Mouse (Mus musculus) T-cell, adult 2 months (primary cell): ENCODE results near the gene Hbb-bh2.
"Not testable (repeated sequence)": the region's sequence is repeated elsewhere in the genome, so short reads cannot be mapped to it uniquely, and the experiment has no call there.

Experiments
- DNase-seq: peaks from one replicate; pipeline ENCODE4 v3.0.0; 2022; ENCODE audit warnings: low spot score

Gene Hbb-bh2

DNA sequence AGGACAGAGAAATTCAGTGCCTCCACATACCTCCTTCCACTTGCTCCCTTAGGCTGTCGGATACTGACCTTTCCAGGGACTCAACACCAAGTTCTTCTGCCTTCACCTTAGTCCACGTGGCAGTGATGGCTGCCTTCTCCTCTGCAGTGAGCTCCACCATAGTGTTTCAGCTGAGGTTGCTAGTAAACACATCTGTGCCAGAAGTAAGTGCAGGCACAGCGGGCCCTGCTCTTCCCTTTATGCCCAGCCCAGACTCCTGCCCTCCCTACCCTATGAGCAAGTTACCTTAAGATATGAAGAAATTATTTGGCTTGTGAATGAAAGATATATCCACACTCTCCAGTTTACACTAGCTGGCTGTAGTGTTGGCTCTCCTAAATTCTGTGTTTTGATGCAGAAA lies at the start of gene Hbb-bh2:
Hbb-bh2 (minus strand) TSS at position 253 of the 400 bp plus-strand sequence.
- no peak for DNase-seq

DNA sequence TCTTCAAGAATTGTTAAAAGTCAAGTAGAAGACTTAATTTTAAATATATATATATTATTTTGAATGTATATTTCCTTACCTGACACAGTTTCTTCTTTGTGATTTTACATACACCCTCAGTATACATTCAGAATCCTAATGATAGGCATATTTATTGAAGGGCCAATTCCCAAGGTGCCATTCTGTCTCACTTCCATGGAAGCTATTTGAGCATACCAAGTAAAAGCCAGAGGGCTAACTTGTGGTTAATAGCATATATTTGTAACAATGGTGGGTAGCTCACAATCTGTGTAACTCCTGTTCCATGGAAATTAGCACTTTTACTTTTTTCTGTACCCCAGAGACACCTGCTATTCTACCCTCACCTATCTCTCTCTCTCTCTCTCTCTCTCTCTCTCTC lies 45.8 kb upstream of the Hbb-bh2 start, which contains the start of gene Olfr66:
Olfr66 (minus strand) TSS at position 101 of the 400 bp plus-strand sequence.
- DNase-seq: no peak

DNA sequence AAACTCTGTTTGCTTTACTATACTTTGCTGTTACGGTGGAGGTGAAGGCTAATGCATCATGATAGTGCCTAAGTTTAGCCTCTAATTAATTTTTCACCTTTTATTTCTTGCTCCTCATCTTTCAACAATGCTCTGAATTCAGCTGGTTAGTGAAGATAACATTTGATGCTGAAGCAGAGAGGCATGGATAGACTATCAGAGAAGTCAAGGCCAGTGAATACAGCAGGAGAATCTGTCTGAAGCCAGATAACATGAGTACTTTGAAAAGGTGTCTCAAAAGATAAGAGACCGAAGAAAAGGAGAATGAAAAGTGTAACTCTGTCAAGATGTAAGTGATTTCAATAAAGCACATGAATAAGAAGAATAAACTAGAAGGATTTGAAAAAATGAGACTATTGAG lies 36.8 kb upstream of the Hbb-bh2 start:
- DNase-seq: no peak

DNA sequence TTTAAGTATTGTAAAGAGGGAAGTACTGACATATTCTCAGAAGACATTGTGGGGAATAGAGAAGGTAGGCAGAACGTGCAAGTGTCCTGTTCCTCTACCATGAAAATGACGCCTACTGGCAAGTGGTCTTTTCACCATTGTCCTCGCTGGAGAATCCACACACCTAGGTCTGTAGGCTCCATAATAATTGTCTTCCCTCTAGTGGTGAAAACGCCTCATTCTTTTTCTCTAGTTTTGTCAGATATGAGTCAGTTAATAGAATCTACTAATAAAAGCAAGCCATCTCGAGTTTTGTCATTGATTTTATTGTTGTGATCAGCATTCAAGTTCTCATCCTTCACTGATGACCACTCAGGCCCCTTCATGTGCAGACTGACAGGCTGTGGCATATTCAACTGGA lies 34.1 kb upstream of the Hbb-bh2 start:
- DNase-seq: no peak

DNA sequence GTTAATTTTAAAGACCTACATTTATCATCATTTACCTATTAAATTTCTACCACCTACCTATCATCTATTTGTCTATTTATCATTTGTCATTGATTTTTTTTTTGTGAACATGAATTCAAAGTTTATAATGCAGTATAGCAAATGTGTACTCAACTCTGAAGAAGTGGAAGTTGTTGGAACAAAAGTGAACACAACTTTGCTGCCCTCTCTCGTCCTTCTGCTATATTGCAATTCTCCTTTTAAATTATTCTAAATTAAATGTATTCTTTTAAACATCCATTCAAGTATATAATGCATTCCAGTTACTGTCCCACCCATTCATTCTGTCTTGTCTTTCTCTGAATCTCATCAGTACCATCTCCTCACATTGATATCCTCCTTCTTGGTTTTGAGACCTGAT lies 32.7 kb upstream of the Hbb-bh2 start:
- DNase-seq: no peak

DNA sequence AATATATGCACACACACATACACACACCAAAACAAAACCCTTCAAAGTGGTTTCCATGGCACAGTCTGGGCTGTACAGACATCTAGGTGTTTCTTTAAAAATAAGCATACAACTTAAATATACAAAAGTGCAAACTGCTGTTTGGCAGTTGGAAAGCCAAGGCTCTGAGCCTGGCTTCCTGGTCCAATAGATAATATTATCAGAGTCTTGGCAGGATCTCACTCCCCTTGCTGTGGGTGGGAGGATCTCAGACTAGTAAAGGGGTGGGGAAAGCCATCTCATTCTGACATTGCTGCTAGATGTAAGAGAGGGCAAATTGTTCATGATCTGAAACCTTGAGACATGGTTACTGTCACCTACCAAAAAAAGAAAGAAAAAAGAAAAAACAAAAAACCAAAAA lies 30.3 kb upstream of the Hbb-bh2 start:
- DNase-seq: no peak

DNA sequence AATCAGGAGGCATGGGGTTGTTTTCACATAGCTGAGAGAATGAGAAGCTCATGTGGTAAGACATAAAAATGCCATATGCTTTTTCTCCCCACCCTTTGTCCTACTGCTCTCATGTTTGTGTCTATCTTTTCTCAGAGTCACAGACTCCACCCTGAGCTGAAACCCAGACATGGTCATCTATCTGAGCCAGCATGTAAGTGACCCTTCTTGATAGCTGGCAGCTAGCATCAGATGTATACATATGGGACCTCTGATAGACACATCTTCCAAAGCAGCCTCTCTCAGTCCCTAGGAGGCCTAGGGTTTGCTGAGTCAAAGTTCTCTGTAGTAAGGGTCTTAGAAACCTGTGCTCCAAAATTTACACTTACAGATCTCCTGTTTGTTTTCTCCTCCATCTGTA lies 25.4 kb upstream of the Hbb-bh2 start:
- DNase-seq: no peak

DNA sequence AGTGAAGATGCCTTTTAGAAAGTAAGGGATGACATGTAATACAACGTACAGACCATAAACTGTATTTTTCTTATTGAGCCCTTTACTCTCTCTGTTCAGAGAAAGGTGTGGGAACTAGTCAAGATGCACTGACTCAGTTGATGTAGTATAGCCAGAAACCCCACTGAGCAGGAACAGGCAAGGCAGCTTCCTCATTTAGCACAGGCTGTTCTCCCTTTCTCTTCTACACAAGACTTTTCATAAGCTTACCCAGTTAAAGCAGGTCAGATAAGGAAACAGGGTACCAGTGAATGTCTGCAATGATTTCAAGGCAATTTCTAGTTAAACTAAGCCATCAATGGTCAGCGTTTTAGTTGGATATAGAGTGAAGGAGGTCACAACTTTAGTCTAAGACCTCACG lies 21.2 kb upstream of the Hbb-bh2 start:
- no peak for DNase-seq

DNA sequence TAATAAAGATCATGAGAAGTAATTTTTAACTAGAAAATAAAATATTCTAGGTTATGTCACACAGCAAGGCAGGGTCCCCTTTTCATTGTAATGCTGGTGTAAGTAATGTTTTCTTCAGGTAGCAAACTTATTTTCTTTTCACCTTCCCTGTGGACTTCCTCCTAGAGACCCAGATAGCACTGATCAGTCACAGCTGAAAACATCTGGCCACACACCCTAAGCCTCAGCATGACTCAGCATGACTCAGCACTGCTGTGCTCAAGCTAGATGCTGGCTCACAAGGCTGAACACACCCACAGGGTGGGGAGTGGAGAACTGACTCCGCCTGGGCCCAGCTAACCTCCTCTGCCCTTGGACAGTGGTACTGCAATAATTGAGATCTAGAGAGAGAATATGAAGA lies 20.5 kb upstream of the Hbb-bh2 start:
- no peak for DNase-seq

DNA sequence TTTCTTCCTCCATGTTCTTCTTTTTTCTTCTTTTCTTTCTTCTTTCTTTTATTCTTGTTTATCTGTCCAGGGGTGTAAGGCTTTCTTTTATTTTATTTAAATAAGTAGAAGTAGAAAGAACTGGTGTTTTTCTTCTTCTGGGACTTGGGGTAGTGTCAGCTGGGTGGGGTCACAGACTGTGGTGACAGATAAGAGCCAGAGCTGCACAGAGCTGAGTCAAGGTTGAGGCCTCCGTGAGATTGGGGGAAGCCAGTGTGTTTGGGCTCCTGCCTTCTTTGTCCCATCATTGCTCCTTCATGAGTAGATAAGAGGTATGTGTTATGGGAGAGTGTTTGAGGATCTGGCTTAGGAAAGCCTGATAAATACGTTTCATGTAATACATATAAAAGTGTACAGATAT lies 18.8 kb upstream of the Hbb-bh2 start:
- no peak for DNase-seq

DNA sequence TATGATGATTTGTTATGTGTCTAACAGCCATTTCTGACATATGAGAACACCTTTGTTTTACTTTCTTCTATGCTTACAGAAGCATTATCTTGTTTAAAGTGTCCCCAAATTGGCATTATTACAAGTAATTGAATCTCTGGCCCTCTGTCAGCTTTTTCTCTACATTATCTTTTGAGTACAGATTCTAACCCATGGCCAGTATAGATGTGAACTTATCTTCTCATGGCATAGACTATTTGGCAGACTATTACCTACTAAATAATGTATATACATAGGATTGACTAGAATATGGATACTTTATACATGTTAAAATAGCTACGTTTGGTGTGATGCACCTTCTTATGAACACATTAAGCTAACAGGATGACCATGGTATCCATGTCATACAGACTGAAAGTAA lies 14.3 kb upstream of the Hbb-bh2 start:
- DNase-seq: no peak

DNA sequence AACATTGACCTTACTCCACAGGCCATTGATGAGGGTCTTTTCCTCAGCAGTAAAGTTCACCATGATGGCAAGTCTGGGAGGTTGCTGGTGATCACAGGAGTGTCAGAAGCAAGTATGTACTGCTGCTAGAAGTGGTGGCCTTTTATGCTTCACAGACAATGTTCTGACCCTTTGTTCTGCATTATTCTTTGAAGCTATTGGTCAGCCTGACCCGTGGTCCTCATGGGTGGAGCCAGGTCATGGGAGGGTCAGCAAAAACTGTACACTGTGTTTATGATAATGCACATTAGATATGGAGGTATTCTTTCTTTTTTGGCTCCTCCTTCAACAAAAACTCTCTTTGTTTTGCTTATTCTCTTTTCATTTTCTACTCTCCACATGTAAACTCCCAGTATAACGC lies 12.8 kb upstream of the Hbb-bh2 start, which contains the start of gene Hbb-y:
Hbb-y (minus strand) TSS at position 127 of the 400 bp plus-strand sequence.
- no peak for DNase-seq

DNA sequence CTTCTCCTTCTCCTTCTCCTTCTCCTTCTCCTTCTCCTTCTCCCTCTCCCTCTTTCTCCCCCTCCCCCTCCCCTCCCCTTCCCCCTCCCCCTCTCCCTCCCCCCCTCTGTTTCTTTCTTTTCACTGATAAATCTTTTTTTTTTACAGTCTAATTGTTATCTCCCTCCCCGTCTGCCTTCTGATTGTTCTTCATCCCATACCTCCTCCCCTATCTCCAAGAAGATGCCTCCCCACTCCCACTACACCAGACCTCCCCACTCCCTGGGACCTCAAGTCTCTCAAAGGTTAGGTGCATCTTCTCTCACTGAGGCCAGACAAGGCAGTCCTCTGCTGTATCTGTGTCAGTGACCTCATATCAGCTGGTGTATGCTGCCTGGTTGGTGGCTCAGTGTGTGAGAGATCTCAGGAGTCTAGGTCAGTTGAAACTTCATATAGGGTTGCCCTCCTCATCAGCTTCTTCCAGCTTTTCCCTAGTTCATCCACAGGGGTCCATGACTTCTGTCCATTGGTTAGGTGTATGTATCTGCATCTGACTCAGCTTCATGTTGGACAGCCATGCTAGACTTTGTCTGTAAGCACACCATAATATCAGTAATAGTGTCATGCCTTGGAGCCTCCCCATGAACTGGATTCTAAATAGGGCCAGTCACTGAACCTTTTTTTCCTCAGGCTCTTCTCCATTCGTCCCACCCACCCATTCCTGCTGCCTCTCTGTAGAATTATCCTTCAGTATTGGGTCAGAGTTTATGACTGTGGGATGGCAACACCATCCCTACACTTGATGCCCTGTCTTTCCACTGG lies 4.4 kb upstream of the Hbb-bh2 start:
- no peak for DNase-seq

DNA sequence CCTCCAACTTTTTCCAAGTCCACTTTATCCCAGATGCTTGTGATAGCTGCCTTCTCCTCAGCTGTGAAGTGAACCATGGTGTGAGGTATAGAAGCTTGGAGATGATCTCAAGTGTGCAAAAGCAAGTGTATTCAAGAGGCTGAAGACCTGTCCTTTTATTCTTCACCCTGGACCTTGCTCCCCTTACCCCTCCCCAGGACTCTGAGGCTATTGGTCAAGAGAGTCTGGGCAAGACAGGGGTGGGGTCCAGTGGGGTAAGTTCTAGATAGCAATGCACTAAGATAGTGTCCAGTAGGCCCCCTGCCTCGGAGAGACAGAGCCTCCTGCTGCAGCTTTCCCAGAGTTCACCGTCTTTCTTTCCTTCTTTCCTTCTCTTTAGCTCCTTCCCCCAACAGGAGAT lies 2.7 kb upstream of the Hbb-bh2 start, which contains the start of gene Hbb-bh1:
Hbb-bh1 (minus strand) TSS at position 131 of the 400 bp plus-strand sequence.
- no peak for DNase-seq

DNA sequence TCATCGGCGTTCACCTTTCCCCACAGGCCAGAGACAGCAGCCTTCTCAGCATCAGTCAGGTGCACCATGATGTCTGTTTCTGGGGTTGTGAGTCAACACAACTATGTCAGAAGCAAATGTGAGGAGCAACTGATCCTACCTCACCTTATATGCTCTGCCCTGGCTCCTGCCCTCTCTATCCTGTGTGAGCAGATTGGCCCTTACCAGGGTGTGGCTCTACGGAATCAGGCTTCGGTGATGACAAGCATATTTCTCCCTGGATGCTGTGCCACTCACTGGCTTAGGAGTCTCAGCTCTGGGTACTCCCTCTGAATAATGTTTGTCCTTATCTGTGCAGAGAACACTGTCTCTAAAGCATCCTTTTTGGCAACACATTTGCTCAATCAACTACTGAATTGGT lies 12.5 kb downstream of the Hbb-bh2 start, which contains the start of gene Hbb-bs:
Hbb-bs (minus strand) TSS at position 289 of the 400 bp plus-strand sequence.
- no peak for DNase-seq

DNA sequence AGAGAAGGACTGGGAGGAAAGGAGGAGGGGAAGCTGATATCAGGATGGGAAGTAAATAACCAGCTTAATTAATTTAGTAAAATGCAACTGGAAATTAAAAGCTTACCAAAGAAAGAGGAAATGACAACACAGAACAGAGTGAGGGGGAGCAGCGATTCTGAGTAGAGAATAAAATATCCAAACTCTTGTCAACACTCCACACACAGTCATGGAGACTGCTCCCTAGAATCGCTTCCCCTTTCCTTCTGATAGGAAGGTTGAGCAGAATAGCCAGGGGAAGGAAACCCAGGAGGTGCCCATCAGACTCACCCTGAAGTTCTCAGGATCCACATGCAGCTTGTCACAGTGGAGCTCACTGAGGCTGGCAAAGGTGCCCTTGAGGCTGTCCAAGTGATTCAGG lies 13.2 kb downstream of the Hbb-bh2 start:
- DNase-seq: not testable (repeated sequence)

DNA sequence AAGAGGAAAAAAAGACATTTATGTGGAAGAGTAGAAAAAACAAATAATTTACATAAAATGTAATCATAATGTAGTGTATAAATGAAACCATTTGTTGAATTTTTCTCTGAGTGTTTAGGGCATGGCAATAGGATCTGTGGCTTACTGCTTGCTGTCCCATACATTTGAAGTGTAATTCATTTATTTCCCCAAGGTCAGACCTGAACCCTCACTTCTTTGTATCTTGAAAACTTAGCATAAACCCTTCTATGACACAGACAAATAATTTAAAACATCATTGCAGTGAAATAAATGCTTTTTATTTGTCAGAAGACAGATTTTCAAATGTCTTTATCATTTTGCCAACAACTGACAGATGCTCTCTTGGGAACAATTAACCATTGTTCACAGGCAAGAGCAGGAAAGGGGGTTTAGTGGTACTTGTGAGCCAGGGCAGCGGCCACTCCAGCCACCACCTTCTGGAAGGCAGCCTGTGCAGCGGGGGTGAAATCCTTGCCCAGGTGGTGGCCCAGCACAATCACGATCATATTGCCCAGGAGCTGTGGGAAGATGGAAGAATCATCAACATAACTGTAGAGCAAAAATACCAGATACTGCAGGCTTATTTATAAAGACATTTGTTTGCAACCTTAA lies 13.9 kb downstream of the Hbb-bh2 start:
- no peak for DNase-seq

DNA sequence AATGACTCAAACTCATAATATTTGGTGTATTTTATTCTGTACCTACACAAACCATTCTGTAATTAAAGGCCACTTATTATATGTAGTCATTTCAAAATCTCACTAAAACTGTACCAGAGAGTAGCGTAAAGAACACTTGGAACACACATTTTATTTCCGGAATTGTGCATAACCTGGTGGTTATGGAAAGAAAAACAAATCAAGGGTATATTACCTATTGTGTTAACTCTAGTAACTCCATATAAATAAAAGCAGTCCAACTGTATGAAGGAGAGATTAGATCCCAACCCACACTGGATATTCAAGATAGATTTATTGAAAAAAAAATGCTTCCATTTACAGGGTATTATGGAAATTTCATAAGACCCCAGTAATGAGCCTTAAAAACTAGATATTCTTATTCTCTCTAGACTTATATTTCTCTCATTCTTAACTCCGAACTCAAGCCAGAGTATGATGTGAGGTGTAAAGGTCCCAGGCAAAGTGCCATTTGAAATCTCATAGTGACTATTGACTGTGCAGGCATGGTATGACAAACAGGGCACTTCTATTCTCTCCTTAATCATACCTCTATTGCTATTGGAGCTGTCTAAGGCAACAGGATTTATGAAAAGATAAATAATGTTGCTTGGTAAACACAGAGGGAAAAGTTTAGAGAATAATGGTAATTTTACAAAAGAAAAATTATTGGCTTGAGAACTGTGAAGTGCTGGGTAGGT lies 14.6 kb downstream of the Hbb-bh2 start:
- no peak for DNase-seq

DNA sequence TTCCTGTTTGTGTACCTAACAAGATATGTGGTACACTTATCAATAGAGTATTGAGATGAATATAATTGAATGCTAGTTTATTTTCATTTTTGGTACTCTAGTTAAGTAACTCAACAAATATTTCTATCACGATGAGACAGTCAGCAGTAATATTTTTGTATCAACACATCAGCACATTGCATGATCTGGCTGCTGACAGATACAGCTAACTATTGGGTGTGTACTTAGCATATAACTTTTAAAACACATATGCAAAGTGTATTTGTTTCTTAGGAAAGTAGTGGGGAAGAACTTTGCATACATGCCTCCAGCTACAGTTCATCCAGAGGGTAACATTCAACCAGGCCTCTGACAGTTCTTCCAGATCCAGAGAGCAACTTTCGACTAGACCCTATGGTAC lies 15.7 kb downstream of the Hbb-bh2 start:
- DNase-seq: no peak

DNA sequence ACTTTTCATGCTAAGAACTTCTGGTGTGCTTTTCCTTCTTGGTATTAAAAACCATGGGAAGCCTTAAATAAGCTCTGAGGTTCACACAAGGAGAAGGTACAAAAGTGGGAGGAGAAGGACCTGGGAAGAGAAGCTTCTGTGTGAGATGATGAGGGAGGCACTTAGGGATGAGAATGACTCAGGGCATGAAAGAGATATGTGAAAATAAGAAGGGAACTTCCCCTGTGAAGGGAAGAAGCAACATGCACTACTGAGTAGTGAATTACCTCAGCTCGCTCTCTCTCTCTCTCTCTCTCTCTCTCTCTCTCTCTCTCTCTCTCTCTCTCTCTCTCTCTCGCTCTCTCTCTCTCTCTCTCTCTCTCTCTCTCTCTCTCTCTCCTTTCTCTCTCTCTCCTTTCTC lies 25.2 kb downstream of the Hbb-bh2 start:
- not testable (repeated sequence) for DNase-seq

DNA sequence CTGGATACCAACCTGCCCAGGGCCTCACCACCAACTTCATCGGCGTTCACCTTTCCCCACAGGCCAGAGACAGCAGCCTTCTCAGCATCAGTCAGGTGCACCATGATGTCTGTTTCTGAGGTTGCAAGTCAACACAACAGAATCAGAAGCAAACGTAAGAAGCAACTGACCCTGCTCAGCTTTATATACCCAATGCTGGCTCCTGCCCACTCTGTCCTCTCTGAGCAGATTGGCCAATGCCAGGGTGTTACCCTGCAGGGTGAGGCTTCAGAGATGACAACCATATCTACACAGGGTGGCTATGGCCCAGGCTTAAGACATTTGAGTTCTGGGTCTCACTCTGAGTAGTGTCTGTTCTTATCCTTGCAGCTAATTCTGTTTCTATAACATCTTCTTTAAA lies 26.6 kb downstream of the Hbb-bh2 start, which contains the start of gene Hbb-bt:
Hbb-bt (minus strand) TSS at position 231 of the 400 bp plus-strand sequence.
- no peak for DNase-seq

DNA sequence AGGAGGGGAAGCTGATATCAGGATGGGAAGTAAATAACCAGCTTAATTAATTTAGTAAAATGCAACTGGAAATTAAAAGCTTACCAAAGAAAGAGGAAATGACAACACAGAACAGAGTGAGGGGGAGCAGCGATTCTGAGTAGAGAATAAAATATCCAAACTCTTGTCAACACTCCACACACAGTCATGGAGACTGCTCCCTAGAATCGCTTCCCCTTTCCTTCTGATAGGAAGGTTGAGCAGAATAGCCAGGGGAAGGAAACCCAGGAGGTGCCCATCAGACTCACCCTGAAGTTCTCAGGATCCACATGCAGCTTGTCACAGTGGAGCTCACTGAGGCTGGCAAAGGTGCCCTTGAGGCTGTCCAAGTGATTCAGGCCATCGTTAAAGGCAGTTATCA lies 27.2 kb downstream of the Hbb-bh2 start:
- DNase-seq: not testable (repeated sequence)

DNA sequence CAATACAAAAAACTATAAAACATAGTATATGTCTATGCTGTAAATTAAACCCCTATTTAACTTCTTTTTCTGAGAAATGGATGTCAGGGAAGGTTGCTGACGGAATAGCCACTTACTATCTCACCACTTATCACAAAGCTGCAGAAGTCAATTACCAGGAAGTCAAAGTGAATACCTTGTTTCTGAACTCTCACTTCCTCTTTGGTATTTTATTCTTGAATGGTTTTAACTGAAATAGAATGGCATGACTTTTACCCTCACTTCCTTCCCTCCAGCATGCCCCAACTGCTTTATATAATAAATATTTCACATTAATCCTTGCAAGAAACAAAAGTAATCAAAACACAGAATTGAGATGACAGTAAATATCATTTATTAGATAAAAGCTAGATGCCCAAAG lies 28.1 kb downstream of the Hbb-bh2 start:
- DNase-seq: no peak
